Mouse (Mus musculus) small intestine, adult 2 months (tissue): ENCODE data around the gene Nfs1. TPM values are rescaled to one million over a fixed set of nuclear protein-coding genes. Genes with fewer than 3 reads are reported as not detected.

Experiments
- H3K27ac ChIP-seq: fragments of 200-500 bp; 2 replicates; pipeline ENCODE4 v1.5.1; 2012; ENCODE audit warnings: low read depth, low read length, control low read depth, inconsistent platforms; ENCODE audit not compliant: insufficient read depth
- H3K27me3 ChIP-seq: fragments of 200-500 bp; 2 replicates; pipeline ENCODE4 v1.6.1; 2012; ENCODE audit warnings: mild to moderate bottlenecking, moderate library complexity, low read length, inconsistent platforms; ENCODE audit not compliant: control insufficient read depth, insufficient read depth
- H3K36me3 ChIP-seq: fragments of 200-500 bp; 2 replicates; pipeline ENCODE4 v1.6.1; 2012; ENCODE audit warnings: mild to moderate bottlenecking, low read length, control low read depth, inconsistent platforms; ENCODE audit not compliant: control insufficient read depth, insufficient read depth
- H3K4me1 ChIP-seq: fragments of 200-500 bp; 2 replicates; pipeline ENCODE4 v1.6.1; 2012; ENCODE audit warnings: low read length, inconsistent platforms, mixed read lengths; ENCODE audit not compliant: control insufficient read depth, insufficient read depth, insufficient read length
- H3K4me3 ChIP-seq: fragments of 200-500 bp; 2 replicates; pipeline ENCODE4 v1.5.1; 2012; ENCODE audit warnings: low read depth, mild to moderate bottlenecking, control low read depth, inconsistent platforms, low read length, moderate library complexity
- CTCF ChIP-seq: fragments of 200-500 bp; IDR thresholded peaks from 2 replicates; pipeline ENCODE4 v1.5.1; 2012; ENCODE audit warnings: low read depth, mild to moderate bottlenecking, control low read depth, inconsistent platforms, low read length, moderate library complexity, mixed read lengths; ENCODE audit not compliant: insufficient replicate concordance, insufficient read length; ENCODE audit errors: extremely low read depth
- POLR2A ChIP-seq: fragments of 200-500 bp; IDR thresholded peaks from 2 replicates; pipeline ENCODE4 v1.6.1; 2012; ENCODE audit warnings: low read depth, mild to moderate bottlenecking, control low read depth, inconsistent platforms, low read length, moderate library complexity
- WGBS: fragments of 180-500 bp; shearing (Covaris S2); methylation state at CpG from one replicate; pipeline ENCODE4 v1.1.7; 2018; 5-methylcytosine and 5-hydroxymethylcytosine counted together
- polyA plus RNA-seq: library from polyadenylated mRNA; depleted of rRNA; stranded (reverse); fragments of >200 nt; gene quantifications from 2 replicates; pipeline ENCODE4 v1.2.3, GENCODE M21; 2012

Gene Nfs1
- polyA plus RNA-seq, 1 experiment, result 40.3 TPM

DNA sequence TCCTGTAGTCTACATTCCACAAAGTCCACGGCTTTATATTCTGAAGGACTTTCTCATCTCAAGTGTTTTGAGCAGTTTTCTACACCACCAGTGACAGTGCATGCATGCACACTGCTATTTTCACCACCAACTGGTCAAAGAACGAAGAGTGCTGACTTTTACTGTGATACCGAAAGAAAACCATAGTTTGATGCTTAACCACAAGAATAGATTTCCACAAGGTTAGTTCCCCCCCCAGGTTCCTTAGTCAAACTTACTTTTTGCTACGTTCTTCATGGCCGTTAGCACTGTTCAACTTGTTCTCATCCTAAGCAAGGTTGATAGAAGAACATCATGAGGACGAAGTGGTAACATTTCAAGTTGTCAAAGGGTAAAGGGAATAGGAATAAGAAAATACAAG is 33.1 kb upstream of the Nfs1 start:
- WGBS, result 53% methylated on average over 6 of the region's 6 CpGs
- peaks cover 37% of the 10 kb centered on the region for H3K36me3 ChIP-seq
- H3K27ac ChIP-seq, result no peak overlapping the region
- no peak for TF ChIP-seq CTCF
- TF ChIP-seq POLR2A, result no peak
- no peak overlapping the region for H3K4me3 ChIP-seq
- peaks cover 6% of the 10 kb centered on the region; the same call in 1 of the 2 replicates for H3K4me1 ChIP-seq
- no peaks in the 10 kb centered on the region for H3K27me3 ChIP-seq

DNA sequence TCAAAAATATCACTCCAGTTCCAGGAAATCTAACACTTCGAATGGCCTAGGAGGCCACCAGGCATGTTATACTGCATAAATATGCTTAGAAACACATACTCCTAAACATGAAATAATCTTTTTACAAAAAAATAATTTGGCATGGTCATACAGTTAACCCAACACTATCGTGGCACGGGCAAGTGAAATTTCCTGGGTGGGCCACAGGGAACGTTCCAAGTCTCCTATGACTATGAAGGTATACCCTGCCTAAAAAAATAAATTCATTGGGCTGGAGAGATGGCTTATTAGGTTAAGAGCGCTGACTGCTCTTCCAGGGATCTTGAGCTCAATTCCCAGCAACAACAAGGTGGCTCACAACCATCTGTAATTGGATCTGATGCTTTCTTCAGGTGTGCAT is 22.6 kb upstream of the Nfs1 start:
- no peak for TF ChIP-seq CTCF
- no peak for TF ChIP-seq POLR2A
- no peak overlapping the region for H3K4me3 ChIP-seq
- H3K36me3 ChIP-seq, result peaks cover 76% of the 10 kb centered on the region
- no peak overlapping the region for H3K27ac ChIP-seq
- 89% methylated on average over 5 of the region's 5 CpGs for WGBS
- H3K27me3 ChIP-seq, result no peaks in the 10 kb centered on the region
- H3K4me1 ChIP-seq, result no peaks in the 10 kb centered on the region

DNA sequence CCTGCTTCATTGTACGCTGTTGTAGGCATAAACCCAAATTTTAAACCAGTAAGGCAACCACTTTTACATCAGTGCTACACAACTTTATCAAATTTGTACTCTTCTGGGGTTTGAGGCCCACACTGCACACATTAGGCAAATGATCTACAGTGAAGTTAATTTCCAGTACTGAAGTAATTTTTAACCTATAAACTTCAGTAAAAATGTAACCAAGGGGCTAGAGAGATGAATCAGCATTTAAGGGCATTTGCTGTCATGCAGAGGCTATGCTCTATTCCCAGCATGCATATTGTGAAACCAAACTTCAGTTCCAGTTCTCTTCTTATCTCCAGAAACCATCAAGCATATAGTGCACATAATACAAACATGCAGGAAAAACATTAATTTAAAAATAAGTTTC is 21.5 kb upstream of the Nfs1 start:
- Histone ChIP-seq H3K4me3 (no peak overlapping the region), H3K27ac (no peak overlapping the region), H3K36me3 (peaks cover 76% of the 10 kb centered on the region), H3K27me3 (no peaks in the 10 kb centered on the region), H3K4me1 (no peaks in the 10 kb centered on the region)
- WGBS, result 94% methylated on average over 1 of the region's 1 CpGs
- TF ChIP-seq POLR2A (no peak), CTCF (no peak)

DNA sequence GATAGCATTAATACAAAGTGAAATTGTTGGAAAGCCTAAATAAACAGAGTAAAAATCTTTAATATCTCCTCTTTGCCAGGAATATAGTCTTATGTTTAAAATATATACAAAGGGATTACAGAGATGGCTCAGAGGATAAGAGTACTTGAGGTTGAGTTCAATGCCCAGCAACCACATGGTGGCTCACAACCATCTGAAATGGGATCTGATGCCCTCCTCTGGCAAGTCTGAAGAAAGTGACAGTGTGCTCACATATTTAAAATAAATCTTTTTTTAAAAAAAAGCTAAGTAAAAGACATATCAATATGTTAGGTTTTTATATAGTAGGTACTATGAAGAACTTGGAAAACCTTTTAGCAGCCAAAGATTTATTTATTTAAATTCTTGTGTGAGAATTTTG is 7.6 kb upstream of the Nfs1 start:
- Histone ChIP-seq H3K27ac (no peak overlapping the region), H3K4me3 (no peak overlapping the region), H3K27me3 (no peaks in the 10 kb centered on the region), H3K36me3 (peaks cover 57% of the 10 kb centered on the region), H3K4me1 (no peaks in the 10 kb centered on the region)
- no peak for TF ChIP-seq POLR2A
- no peak for TF ChIP-seq CTCF

DNA sequence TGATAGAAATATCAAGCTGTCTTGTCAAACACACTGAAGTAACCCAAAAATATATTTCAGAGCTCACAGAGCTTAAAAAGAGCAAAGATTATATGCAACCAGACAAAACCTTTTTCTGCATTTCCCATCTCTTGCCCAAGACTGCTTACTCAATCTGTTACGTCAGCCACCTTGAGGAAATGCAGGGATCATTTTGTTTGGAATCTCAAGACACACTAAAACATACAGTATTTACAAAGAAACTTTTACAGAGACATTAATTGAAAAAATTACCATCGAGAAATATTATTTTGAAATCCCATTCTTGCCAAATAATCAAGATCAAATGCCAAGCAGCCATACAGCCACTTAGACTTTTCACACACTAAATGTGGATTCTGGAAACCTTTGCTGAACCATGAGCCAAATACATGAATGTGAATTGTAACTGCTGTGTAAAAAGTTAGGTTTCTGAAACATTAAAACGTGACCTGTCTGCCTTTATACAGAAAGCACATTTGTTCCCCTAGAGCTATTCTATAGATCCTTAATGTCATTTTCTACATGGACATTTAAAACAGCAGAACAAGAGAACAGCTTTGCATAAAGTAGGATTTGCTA is 3.4 kb upstream of the Nfs1 start:
- WGBS, result 74% methylated on average over 3 of the region's 3 CpGs
- Histone ChIP-seq H3K36me3 (peaks cover 36% of the 10 kb centered on the region), H3K4me3 (no peak overlapping the region), H3K27me3 (no peaks in the 10 kb centered on the region), H3K27ac (no peak overlapping the region), H3K4me1 (no peaks in the 10 kb centered on the region)
- TF ChIP-seq CTCF, result no peak
- TF ChIP-seq POLR2A, result no peak

DNA sequence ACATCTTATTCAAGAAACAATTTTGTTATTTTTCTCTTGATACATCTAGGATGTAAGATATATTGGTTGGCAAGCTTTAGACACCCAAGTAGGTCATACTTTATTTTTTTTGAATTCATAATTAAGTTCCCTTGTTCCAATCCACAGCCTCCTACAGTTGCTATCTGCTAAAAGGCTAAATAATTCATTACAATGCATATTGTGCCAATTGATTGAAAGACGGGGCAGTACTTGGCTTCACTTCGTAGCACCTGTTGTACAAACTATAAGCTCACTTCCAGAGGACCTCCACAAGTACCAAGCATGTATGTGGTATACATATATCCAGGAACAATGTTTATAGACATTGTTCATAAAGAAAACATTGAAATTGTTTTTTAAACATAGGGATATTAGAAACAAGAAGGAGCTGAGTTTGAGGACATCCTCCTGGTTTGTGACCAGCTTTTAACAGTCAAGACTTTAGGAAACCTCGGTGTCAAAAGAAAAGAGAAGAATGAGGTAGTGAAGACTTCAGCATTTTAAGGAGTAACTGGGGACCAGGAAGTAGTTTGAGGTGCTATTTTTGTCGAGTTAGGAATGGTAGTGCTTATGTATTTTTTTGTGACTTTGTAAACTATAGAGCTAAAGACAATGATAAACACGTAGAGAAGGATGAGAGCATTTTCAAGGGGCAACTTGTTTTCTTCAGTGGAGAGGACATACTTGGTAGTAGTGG is 2.4 kb upstream of the Nfs1 start:
- no peak for TF ChIP-seq CTCF
- TF ChIP-seq POLR2A, result no peak
- 39% methylated on average over 5 of the region's 5 CpGs for WGBS
- Histone ChIP-seq H3K4me1 (no peaks in the 10 kb centered on the region), H3K27me3 (no peaks in the 10 kb centered on the region), H3K36me3 (peaks cover 35% of the 10 kb centered on the region), H3K27ac (no peak overlapping the region), H3K4me3 (no peak overlapping the region)

DNA sequence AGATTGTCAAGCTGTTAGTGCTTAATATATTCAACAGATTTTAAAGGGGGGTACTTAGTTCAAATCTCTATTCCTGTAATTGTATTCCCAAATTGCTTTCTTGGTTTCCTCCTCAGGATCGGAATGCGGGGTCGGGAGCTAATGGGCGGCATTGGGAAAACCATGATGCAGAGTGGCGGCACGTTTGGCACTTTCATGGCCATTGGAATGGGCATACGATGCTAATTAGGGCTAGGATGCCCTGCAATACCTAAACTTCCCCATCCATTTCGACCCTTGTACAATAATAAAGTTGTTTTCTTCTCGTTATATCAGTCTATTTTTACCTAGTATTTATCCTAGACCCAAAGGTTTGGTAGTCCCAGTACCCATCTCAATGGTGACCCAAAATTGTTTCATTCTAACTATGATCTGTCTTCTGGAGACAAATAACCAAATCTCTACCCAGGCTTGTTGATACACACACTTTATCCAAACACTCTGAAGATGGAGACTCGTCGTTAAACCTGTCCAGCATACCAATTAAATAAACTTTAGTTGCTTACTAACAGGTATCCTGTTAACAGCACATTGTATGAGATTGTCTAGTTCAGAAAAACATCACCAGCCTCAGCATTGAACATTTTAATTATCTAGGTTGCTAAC is 1.6 kb upstream of the Nfs1 start:
- WGBS, result 51% methylated on average over 11 of the region's 11 CpGs
- H3K27me3 ChIP-seq, result no peaks in the 10 kb centered on the region
- no peak for TF ChIP-seq CTCF
- TF ChIP-seq POLR2A, result no peak
- H3K36me3 ChIP-seq, result peaks cover 34% of the 10 kb centered on the region
- no peak overlapping the region for H3K4me3 ChIP-seq
- no peaks in the 10 kb centered on the region for H3K4me1 ChIP-seq
- H3K27ac ChIP-seq, result no peak overlapping the region
